Mouse (Mus musculus) limb, embryonic 14.5 days (tissue): ENCODE measurements around the gene Akt1. TPM values are rescaled to one million over a fixed set of nuclear protein-coding genes. Genes with fewer than 3 reads are reported as not detected.

ENCODE experiments used
- ATAC-seq: fragments of 200-750 bp; cut with Nextera tagmentation; 2 replicates; pipeline ENCODE4 v1.8.0; 2017; ENCODE audit warnings: low read depth, moderate number of reproducible peaks, moderate TSS enrichment; ENCODE audit not compliant: low FRiP score
- DNase-seq: peaks from one replicate; pipeline ENCODE4 v3.0.0-alpha.2; 2015; ENCODE audit warnings: low spot score
- H3K27ac ChIP-seq: fragments of 300-500 bp; sonication (generic); replicated peaks from 2 replicates; pipeline ENCODE4 v1.5.1; 2014; ENCODE audit warnings: low read depth, mild to moderate bottlenecking, low read length, moderate library complexity, mixed read lengths
- H3K27me3 ChIP-seq: fragments of 300-500 bp; sonication (generic); 2 replicates; pipeline ENCODE4 v1.6.1; 2014; ENCODE audit warnings: low read length, mixed read lengths; ENCODE audit not compliant: control insufficient read depth, insufficient read depth
- H3K36me3 ChIP-seq: fragments of 300-500 bp; sonication (generic); 2 replicates; pipeline ENCODE4 v1.6.1; 2014; ENCODE audit warnings: mild to moderate bottlenecking, low read length, moderate library complexity, mixed read lengths; ENCODE audit not compliant: control insufficient read depth, insufficient read depth
- H3K4me1 ChIP-seq: fragments of 300-500 bp; sonication (generic); 2 replicates; pipeline ENCODE4 v1.6.1; 2014; ENCODE audit warnings: antibody characterized with exemption, low read length, mixed read lengths; ENCODE audit not compliant: control insufficient read depth, insufficient read depth
- H3K4me2 ChIP-seq: fragments of 300-500 bp; sonication (generic); replicated peaks from 2 replicates; pipeline ENCODE4 v1.6.1; 2014; ENCODE audit warnings: low read depth, mild to moderate bottlenecking, low read length, moderate library complexity; ENCODE audit not compliant: severe bottlenecking
- H3K4me3 ChIP-seq: fragments of 300-500 bp; sonication (generic); replicated peaks from 2 replicates; pipeline ENCODE4 v1.5.1; 2014; ENCODE audit warnings: low read length
- H3K9ac ChIP-seq: fragments of 300-500 bp; sonication (generic); 2 replicates; pipeline ENCODE4 v1.6.1; 2014; ENCODE audit warnings: mild to moderate bottlenecking, low read depth, low read length, moderate library complexity; ENCODE audit not compliant: severe bottlenecking
- H3K9me3 ChIP-seq: fragments of 300-500 bp; sonication (generic); 2 replicates; pipeline ENCODE4 v1.6.1; 2016; ENCODE audit warnings: low read length; ENCODE audit not compliant: control insufficient read depth
- POLR2A ChIP-seq: fragments of 200-500 bp; IDR thresholded peaks from 2 replicates; pipeline ENCODE4 v1.8.0; 2012; ENCODE audit warnings: inconsistent platforms, mild to moderate bottlenecking, moderate library complexity, borderline replicate concordance; ENCODE audit not compliant: insufficient read depth, insufficient read length; ENCODE audit errors: extremely low read depth
- WGBS: fragments of 180-500 bp; shearing (Covaris S2); extraction: QIAGEN DNeasy Blood & Tissue Kit; methylation state at CpG from one replicate; pipeline ENCODE4 v1.1.7; 2014; 5-methylcytosine and 5-hydroxymethylcytosine counted together
- polyA plus RNA-seq, 2 experiments: library from polyadenylated mRNA; depleted of rRNA in 1 of 2; stranded (reverse) in 1 of 2; unstranded in 1 of 2; fragments of >200 nt; fragmentation: Nextera tagmentation in 1 of 2; extraction: Ambion mirVana in 1 of 2; gene quantifications; 2 replicates each; pipeline versions ENCODE4 v1.2.1 to v1.2.3; 2012 to 2014

Gene Akt1
- polyA plus RNA-seq, 2 experiments: 148 to 305 TPM

DNA sequence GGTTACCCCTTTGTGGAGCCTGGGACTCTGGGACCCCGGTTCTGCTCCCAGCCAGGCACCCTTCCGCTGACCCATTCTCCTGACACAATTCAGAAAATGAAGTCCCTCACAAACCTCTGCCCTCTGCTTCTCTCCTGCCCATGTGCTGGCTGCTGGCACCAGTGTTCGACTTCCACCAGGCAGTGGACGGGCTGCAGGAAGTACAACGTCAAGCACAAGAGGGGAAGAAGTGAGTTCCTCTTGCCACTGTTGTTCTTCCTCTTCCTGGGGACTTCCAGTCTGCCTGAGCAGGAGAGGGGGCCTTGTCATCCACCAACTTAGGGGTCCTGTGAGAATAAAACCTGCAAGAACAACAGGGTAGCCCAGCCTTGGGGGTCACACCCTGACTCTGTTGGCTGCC is 41.8 kb downstream of the Akt1 start:
- H3K27me3 ChIP-seq: no peaks in the 10 kb centered on the region
- H3K4me3 ChIP-seq: no peak overlapping the region
- H3K9me3 ChIP-seq: no peaks in the 10 kb centered on the region
- no peak overlapping the region for H3K9ac ChIP-seq
- H3K27ac ChIP-seq: no peak overlapping the region
- ATAC-seq (no peak), DNase-seq (no peak)
- H3K36me3 ChIP-seq: no peaks in the 10 kb centered on the region
- 77% methylated on average over 5 of the region's 5 CpGs for WGBS
- H3K4me2 ChIP-seq: no peak overlapping the region
- peaks cover 11% of the 10 kb centered on the region for H3K4me1 ChIP-seq
- no peak for TF ChIP-seq POLR2A

DNA sequence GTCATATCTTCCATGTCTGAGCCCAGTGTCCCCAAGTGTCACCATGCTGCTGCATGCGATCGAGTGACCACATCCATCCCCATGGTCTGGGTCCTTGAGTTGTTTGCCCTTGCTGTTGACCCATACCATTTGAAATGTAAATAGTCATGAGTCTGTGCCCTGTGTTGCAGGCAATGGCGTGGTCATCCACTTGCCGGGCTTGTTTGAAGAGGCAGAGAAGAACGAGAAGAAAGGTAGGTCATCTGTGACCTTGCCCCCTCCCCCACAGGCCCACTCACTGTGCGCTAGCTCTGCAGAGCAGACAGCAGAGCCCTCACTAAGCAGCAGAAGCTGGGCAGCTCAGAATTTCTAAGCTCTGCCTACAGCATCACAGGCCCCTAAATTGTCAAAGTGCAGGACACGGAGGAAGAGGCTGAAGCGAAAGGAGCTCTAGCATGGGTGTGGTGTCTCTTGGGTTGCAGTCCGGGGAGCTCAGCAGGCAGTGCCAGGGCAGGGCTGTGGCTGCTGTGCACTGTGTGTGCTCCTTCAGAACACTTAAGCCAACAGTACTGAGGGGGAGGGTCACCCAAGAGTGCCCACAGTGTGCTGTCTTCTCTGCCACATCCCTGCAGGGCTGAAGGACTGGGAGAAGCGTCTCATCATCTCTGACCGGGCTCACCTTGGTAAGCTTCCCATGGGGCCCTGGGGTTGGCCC is 42.5 kb downstream of the Akt1 start:
- WGBS: 67% methylated on average over 11 of the region's 11 CpGs
- no peak overlapping the region for H3K27ac ChIP-seq
- H3K4me2 ChIP-seq: no peak overlapping the region
- no peak overlapping the region for H3K4me3 ChIP-seq
- peaks cover 11% of the 10 kb centered on the region for H3K4me1 ChIP-seq
- DNase-seq: no peak
- no peaks in the 10 kb centered on the region for H3K9me3 ChIP-seq
- H3K9ac ChIP-seq: no peak overlapping the region
- no peak for ATAC-seq
- no peaks in the 10 kb centered on the region for H3K27me3 ChIP-seq
- no peak for TF ChIP-seq POLR2A
- no peaks in the 10 kb centered on the region for H3K36me3 ChIP-seq

DNA sequence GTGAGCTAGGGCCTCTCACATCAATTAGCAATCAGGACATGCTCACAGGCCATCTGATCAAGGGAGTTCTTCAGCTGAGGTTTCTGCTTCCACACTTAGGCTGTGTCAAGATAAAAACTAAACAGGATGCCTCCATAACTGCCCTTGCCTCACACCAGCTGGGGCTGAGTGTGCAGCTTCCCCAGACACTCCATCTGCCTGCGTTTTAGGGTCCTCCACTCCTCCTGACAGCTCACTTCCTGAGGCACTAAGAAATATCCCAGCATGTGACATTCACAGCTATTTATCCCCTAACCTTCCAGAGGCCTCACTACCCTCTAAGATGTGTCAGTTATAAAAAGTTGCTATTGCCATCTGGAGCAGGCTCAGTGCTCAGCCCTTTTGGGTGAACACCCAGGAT is 43.2 kb downstream of the Akt1 start:
- DNase-seq (no peak), ATAC-seq (no peak)
- Histone ChIP-seq H3K4me1 (peaks cover 11% of the 10 kb centered on the region), H3K36me3 (no peaks in the 10 kb centered on the region), H3K9me3 (no peaks in the 10 kb centered on the region), H3K27ac (no peak overlapping the region), H3K27me3 (no peaks in the 10 kb centered on the region), H3K9ac (no peak overlapping the region), H3K4me2 (no peak overlapping the region), H3K4me3 (no peak overlapping the region)
- 50% methylated on average over 1 of the region's 1 CpGs for WGBS
- TF ChIP-seq POLR2A: no peak

DNA sequence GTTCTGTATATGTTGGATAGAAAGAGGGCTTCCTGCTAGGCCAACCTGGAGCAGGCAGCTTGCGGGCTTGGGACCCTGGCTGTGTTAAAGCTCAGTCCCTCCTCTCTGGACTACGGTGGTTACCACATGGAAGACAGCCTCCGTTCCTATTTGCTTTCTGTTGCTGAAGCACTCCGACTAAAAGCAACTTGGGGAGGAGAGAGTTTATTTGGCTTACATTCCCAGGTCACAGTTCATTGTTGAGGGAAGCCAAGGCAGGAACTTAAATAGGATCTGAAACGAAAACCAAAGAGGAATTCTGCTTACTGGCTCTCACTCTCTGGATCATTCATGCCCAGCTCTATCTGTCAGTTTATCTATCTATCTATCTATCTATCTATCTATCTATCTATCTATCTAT is 43.9 kb downstream of the Akt1 start:
- no peak for DNase-seq
- H3K27ac ChIP-seq: no peak overlapping the region
- no peaks in the 10 kb centered on the region for H3K36me3 ChIP-seq
- no peak overlapping the region for H3K4me2 ChIP-seq
- H3K27me3 ChIP-seq: no peaks in the 10 kb centered on the region
- no peaks in the 10 kb centered on the region for H3K9me3 ChIP-seq
- H3K9ac ChIP-seq: no peak overlapping the region
- peaks cover 11% of the 10 kb centered on the region for H3K4me1 ChIP-seq
- WGBS: 79% methylated on average over 5 of the region's 5 CpGs
- ATAC-seq: no peak
- no peak overlapping the region for H3K4me3 ChIP-seq
- TF ChIP-seq POLR2A: no peak

DNA sequence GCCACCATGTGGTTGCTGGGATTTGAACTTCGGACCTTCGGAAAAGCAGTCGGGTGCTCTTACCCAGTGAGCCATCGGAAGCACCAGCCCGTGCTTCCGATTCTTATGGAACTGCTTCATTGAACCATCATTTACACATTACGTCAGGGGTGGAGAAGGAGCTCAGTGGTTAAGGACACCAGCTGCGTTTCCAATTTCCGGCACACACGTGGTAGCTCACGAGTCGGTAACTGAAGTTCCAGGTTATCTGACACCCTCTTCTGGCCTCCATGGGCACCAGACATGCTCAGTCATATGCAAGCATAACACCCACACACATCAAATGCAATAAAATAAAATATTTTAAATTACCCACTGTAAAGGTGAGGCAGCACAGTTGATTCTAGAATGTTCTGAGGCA is 44.7 kb downstream of the Akt1 start:
- no peaks in the 10 kb centered on the region for H3K27me3 ChIP-seq
- no peak for TF ChIP-seq POLR2A
- ATAC-seq (no peak), DNase-seq (no peak)
- H3K4me2 ChIP-seq: no peak overlapping the region
- H3K4me3 ChIP-seq: no peak overlapping the region
- no peak overlapping the region for H3K9ac ChIP-seq
- peaks cover 11% of the 10 kb centered on the region for H3K4me1 ChIP-seq
- H3K36me3 ChIP-seq: no peaks in the 10 kb centered on the region
- H3K27ac ChIP-seq: no peak overlapping the region
- 84% methylated on average over 12 of the region's 12 CpGs for WGBS
- no peaks in the 10 kb centered on the region for H3K9me3 ChIP-seq
